Mouse (Mus musculus) CH12.LX (cell line): Measurements from ENCODE around the gene Bloc1s1.

Source experiments
- BHLHE40 ChIP-seq: IDR thresholded peaks from 2 replicates; pipeline ENCODE4 v1.6.1; 2011; ENCODE audit warnings: mild to moderate bottlenecking, low read depth, low read length, improper control_type of control experiment
- CHD2 ChIP-seq: IDR thresholded peaks from 2 replicates; pipeline ENCODE4 v1.6.1; 2011; ENCODE audit warnings: low read length, improper control_type of control experiment
- CTCF ChIP-seq, 2 experiments: IDR thresholded peaks in 1 of 2; conservative IDR thresholded peaks in 1 of 2; 2 replicates each; pipeline ENCODE4 v1.5.1; 2011 to 2012; ENCODE audit warnings: low read depth in 2 of 2, low read length in 2 of 2, improper control_type of control experiment in 1 of 2, inconsistent platforms in 1 of 2, mild to moderate bottlenecking in 1 of 2, moderate library complexity in 1 of 2
- EP300 ChIP-seq: IDR thresholded peaks from 2 replicates; pipeline ENCODE4 v1.6.1; 2011; ENCODE audit warnings: low read length, improper control_type of control experiment
- HCFC1 ChIP-seq: IDR thresholded peaks from 2 replicates; pipeline ENCODE4 v1.6.1; 2012; ENCODE audit warnings: low read depth, mild to moderate bottlenecking, inconsistent platforms, low read length, improper control_type of control experiment
- MAFK ChIP-seq: IDR thresholded peaks from 2 replicates; pipeline ENCODE4 v1.6.1; 2011; ENCODE audit warnings: low read length, improper control_type of control experiment; ENCODE audit not compliant: insufficient replicate concordance
- PAX5 ChIP-seq: IDR thresholded peaks from 2 replicates; pipeline ENCODE4 v1.6.1; 2012; ENCODE audit warnings: low read length, inconsistent platforms, mixed read lengths
- POLR2A ChIP-seq: IDR thresholded peaks from 2 replicates; pipeline ENCODE4 v1.6.1; 2011; ENCODE audit warnings: low read depth, mild to moderate bottlenecking, improper control_type of control experiment, low read length
- TCF12 ChIP-seq: IDR thresholded peaks from 2 replicates; pipeline ENCODE4 v1.6.1; 2014; ENCODE audit warnings: low read depth, mild to moderate bottlenecking, inconsistent platforms, low read length, improper control_type of control experiment
- ZNF384 ChIP-seq: IDR thresholded peaks from 2 replicates; pipeline ENCODE4 v1.6.1; 2012; ENCODE audit warnings: low read depth, low read length, improper control_type of control experiment, inconsistent platforms

GRCm38 (mm10) chr10:128895952-128896693 is 27.7 kb downstream of the Bloc1s1 start:
- TF ChIP-seq HCFC1 = no peak
- no peak for TF ChIP-seq EP300
- TF ChIP-seq TCF12 = no peak
- TF ChIP-seq CTCF (conservative IDR thresholded peaks at IDR 0.05 in 1 of 2, IDR thresholded peaks at IDR 0.05 in 1 of 2; ENCODE audit: low read depth in 2 of 2, low read length in 2 of 2) = no peak
- TF ChIP-seq CHD2 = no peak
- no peak for TF ChIP-seq BHLHE40
- no peak for TF ChIP-seq ZNF384
- no peak for TF ChIP-seq POLR2A
- no peak for TF ChIP-seq MAFK
- no peak for TF ChIP-seq PAX5
